Mouse (Mus musculus) intestine, embryonic 14.5 days (tissue): ENCODE measurements around the gene Gstcd. TPM values are rescaled to one million over a fixed set of nuclear protein-coding genes. Genes with fewer than 3 reads are reported as not detected.
A peak's percentile ranks its signal among the peaks of the same experiment; 100 is the strongest.

Source experiments
- ATAC-seq: fragments of 200-750 bp; cut with Nextera tagmentation; replicated peaks from 2 replicates; pipeline ENCODE4 v1.8.0; 2017; ENCODE audit warnings: low read depth, moderate number of reproducible peaks, moderate TSS enrichment, moderate library complexity; ENCODE audit not compliant: low FRiP score, low TSS enrichment
- DNase-seq: peaks from one replicate; pipeline ENCODE4 v3.0.0-alpha.2; 2018; ENCODE audit warnings: low spot score
- H3K27ac ChIP-seq: fragments of 300-500 bp; sonication (generic); 2 replicates; pipeline ENCODE4 v1.5.1; 2014; ENCODE audit warnings: low read depth, mild to moderate bottlenecking, control low read depth
- H3K27me3 ChIP-seq: fragments of 300-500 bp; sonication (generic); replicated peaks from 2 replicates; pipeline ENCODE4 v1.6.1; 2014; ENCODE audit warnings: low read length, control low read depth; ENCODE audit not compliant: control insufficient read depth, insufficient read depth
- H3K36me3 ChIP-seq: fragments of 300-500 bp; sonication (generic); 2 replicates; pipeline ENCODE4 v1.6.1; 2014; ENCODE audit warnings: low read length, control low read depth; ENCODE audit not compliant: control insufficient read depth, insufficient read depth
- H3K4me1 ChIP-seq: fragments of 300-500 bp; sonication (generic); replicated peaks from 2 replicates; pipeline ENCODE4 v1.6.1; 2014; ENCODE audit warnings: low read length, control low read depth, mixed read lengths; ENCODE audit not compliant: control insufficient read depth, insufficient read depth
- H3K4me2 ChIP-seq: fragments of 300-500 bp; sonication (generic); 2 replicates; pipeline ENCODE4 v1.6.1; 2014; ENCODE audit warnings: low read length
- H3K4me3 ChIP-seq: fragments of 300-500 bp; sonication (generic); 2 replicates; pipeline ENCODE4 v1.5.1; 2014; ENCODE audit warnings: low read depth, low read length, control low read depth, mixed read lengths
- H3K9ac ChIP-seq: fragments of 300-500 bp; sonication (generic); 2 replicates; pipeline ENCODE4 v1.6.1; 2014; ENCODE audit warnings: mild to moderate bottlenecking, low read length
- H3K9me3 ChIP-seq: fragments of 300-500 bp; sonication (generic); 2 replicates; pipeline ENCODE4 v1.6.1; 2016; ENCODE audit warnings: low read length, control low read depth; ENCODE audit not compliant: control insufficient read depth
- WGBS: fragments of 180-500 bp; shearing (Covaris S2); extraction: QIAGEN DNeasy Blood & Tissue Kit; methylation state at CpG from one replicate; pipeline ENCODE4 v1.1.7; 2014; 5-methylcytosine and 5-hydroxymethylcytosine counted together
- polyA plus RNA-seq: library from polyadenylated mRNA; unstranded; fragments of >200 nt; fragmentation: Nextera tagmentation; extraction: Ambion mirVana; gene quantifications from 2 replicates; pipeline ENCODE4 v1.2.1, GENCODE M21; 2014

Gstcd gene
- polyA plus RNA-seq, 1 experiment from 2014 or later = 10.7 TPM

DNA sequence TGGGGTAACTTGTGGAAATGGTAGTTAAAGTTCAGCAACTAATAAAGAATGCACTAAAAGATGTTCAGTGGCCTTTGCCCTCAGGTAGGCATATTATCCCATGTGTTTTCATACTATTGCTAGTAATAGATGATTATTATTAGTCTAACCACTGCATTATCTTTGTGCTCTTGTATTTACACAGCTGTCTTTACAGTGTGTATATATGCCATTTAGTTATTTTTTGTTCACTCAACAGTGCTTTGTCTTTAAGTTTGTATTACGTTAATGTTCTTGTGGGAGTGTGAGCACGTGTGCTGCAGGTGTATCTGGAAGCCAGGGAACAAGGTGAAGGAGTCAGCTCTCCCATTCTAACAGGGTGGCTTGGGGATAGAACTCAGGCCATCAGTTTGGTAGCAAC lies 7.1 kb upstream of the Gstcd start:
- H3K4me1 ChIP-seq = peaks cover 6% of the 10 kb centered on the region; the same call in 1 of the 2 replicates
- DNase-seq (no peak), ATAC-seq (no peak)
- no peak overlapping the region for H3K27ac ChIP-seq
- 92% methylated on average over 2 of the region's 2 CpGs for WGBS
- H3K9ac ChIP-seq = no peak overlapping the region
- H3K4me2 ChIP-seq = no peak overlapping the region
- H3K4me3 ChIP-seq = no peak overlapping the region
- peaks cover 68% of the 10 kb centered on the region for H3K36me3 ChIP-seq
- H3K27me3 ChIP-seq = no peaks in the 10 kb centered on the region
- no peaks in the 10 kb centered on the region for H3K9me3 ChIP-seq

- no peak overlapping the region for H3K4me3 ChIP-seq
- DNase-seq (no peak), ATAC-seq (no peak)
- no peaks in the 10 kb centered on the region for H3K27me3 ChIP-seq
- no peak overlapping the region for H3K27ac ChIP-seq
- H3K9me3 ChIP-seq = no peaks in the 10 kb centered on the region
- peaks cover 62% of the 10 kb centered on the region for H3K36me3 ChIP-seq
- WGBS = 89% methylated on average over 4 of the region's 4 CpGs
- H3K4me2 ChIP-seq = no peak overlapping the region
- peaks cover 8% of the 10 kb centered on the region; the same call in 1 of the 2 replicates for H3K4me1 ChIP-seq
- H3K9ac ChIP-seq = no peak overlapping the region
These were observed 6.5 kb upstream of the Gstcd start for GRCm38 (mm10) chr3:133098336-133098735.

- no peak overlapping the region for H3K27ac ChIP-seq
- no peak overlapping the region for H3K4me2 ChIP-seq
- WGBS = 96% methylated on average over 6 of the region's 6 CpGs
- DNase-seq (no peak), ATAC-seq (no peak)
- no peaks in the 10 kb centered on the region for H3K9me3 ChIP-seq
- H3K4me3 ChIP-seq = no peak overlapping the region
- H3K9ac ChIP-seq = no peak overlapping the region
- peaks cover 60% of the 10 kb centered on the region for H3K36me3 ChIP-seq
- H3K4me1 ChIP-seq = peaks cover 10% of the 10 kb centered on the region; the same call in 1 of the 2 replicates
- no peaks in the 10 kb centered on the region for H3K27me3 ChIP-seq
These were observed 6.1 kb upstream of the Gstcd start for GRCm38 (mm10) chr3:133097936-133098335.

DNA sequence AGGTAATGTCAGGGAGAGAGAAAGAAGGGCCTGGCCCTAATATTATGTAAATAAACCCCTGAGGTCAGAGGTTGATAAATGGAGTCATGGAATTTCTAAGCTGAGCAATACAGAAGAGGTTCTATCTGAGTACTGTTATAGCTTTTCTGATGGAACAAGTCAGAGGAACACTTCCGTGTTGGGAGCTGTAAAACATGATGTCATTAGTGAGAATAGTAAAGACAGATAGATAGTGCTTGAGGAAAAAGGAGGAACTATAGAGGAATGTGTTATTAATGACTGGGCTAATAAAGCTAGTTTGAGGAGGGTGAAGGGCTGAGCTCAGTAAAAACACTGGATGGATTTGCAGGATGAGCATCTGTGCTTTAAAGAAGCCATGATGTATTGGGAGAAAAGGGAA lies 2.5 kb upstream of the Gstcd start:
- Histone ChIP-seq H3K27ac (no peak overlapping the region), H3K9me3 (no peaks in the 10 kb centered on the region), H3K4me3 (no peak overlapping the region), H3K4me1 (peaks cover 22% of the 10 kb centered on the region), H3K4me2 (no peak overlapping the region), H3K36me3 (peaks cover 31% of the 10 kb centered on the region), H3K27me3 (no peaks in the 10 kb centered on the region), H3K9ac (no peak overlapping the region)
- WGBS = 23% methylated on average over 1 of the region's 1 CpGs
- ATAC-seq = no peak; the same call in 1 of the 2 replicates
- no peak for DNase-seq

DNA sequence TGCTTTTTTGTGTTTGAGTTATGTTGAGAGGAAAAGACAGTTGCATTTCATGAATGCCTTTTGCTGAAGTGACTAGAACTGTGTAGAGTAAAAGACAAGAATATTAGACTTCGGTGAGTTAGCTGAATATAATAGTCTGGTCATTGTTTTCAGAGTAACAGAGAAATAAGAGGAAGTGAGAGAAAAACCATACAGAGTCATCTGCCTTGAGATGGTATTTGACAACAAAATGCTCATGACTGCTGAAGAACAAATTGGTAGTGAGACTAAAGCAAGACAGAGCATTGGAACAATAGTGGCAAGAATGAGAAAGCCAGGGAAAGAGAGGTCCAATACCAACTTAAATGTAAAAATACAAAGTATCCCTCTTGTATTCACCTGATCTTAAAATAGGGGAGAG lies 1.1 kb upstream of the Gstcd start:
- Histone ChIP-seq H3K9ac (peak overlapping the region; percentile 98; the same call in 1 of the 2 replicates), H3K4me2 (peak overlapping the region; percentile 73), H3K4me1 (peaks cover 22% of the 10 kb centered on the region), H3K27ac (no peak overlapping the region), H3K9me3 (no peaks in the 10 kb centered on the region), H3K4me3 (peak overlapping the region; percentile 93), H3K27me3 (no peaks in the 10 kb centered on the region), H3K36me3 (peaks cover 20% of the 10 kb centered on the region)
- ATAC-seq = no peak
- WGBS = 73% methylated on average over 1 of the region's 1 CpGs
- no peak for DNase-seq

- H3K4me2 ChIP-seq = peak overlapping the region; percentile 73
- H3K9me3 ChIP-seq = no peaks in the 10 kb centered on the region
- WGBS = 0% methylated on average over 7 of the region's 7 CpGs
- H3K4me3 ChIP-seq = peak overlapping the region; percentile 93
- peak overlapping the region; percentile 100 for H3K27ac ChIP-seq
- ATAC-seq (no peak), DNase-seq (no peak)
- peaks cover 15% of the 10 kb centered on the region for H3K36me3 ChIP-seq
- peaks cover 22% of the 10 kb centered on the region for H3K4me1 ChIP-seq
- H3K9ac ChIP-seq = peak overlapping the region; percentile 98
- no peaks in the 10 kb centered on the region for H3K27me3 ChIP-seq
These were observed 531 bp upstream of the Gstcd start for GRCm38 (mm10) chr3:133092274-133092853.

DNA sequence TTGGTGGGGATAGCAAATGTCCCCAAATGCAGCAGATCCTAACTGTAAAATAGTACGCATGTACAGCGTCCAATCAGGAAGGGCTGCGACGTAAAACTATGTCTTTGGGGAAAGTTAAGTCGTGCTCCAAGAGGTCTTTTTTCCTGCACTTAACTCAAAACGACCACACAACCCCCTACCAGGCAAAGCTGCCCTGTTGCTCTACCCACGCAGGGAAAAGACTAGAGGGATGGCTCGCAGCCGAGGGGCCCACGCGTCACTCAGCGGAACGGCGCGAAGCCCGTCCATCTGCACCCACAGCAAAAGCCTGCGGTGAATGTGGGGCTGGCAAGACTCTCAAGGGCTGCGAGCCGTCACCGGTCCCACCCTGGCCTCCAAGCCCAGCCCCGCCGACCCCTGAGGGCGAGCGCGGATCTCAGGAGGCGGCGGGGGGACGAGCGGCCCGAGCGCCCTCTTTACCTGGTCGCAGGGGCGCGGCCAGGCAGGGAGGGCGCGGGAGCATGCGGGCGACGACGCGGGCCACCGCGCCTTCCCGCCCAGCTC lies 641 bp downstream of the Gstcd start:
- WGBS = under 1% methylated on average over 44 of the region's 44 CpGs
- peak overlapping the region; percentile 98 for H3K9ac ChIP-seq

GRCm38 (mm10) chr3:133090247-133091120 lies 1.3 kb downstream of the Gstcd start:
- peak overlapping the region; percentile 81 for H3K4me2 ChIP-seq
- H3K9me3 ChIP-seq = no peaks in the 10 kb centered on the region
- H3K27me3 ChIP-seq = no peaks in the 10 kb centered on the region
- peak overlapping the region; percentile 98 for H3K9ac ChIP-seq
- no peak for DNase-seq
- peak overlapping the region; percentile 93 for H3K4me3 ChIP-seq
- no peaks in the 10 kb centered on the region for H3K36me3 ChIP-seq
- no peak for ATAC-seq
- peaks cover 22% of the 10 kb centered on the region for H3K4me1 ChIP-seq
- peak overlapping the region; percentile 100 for H3K27ac ChIP-seq
- 8% methylated on average over 11 of the region's 11 CpGs for WGBS

More for the DNA sequence above, 641 bp downstream of the Gstcd start:
- peak overlapping the region; percentile 81 for H3K4me2 ChIP-seq
- peak overlapping the region; percentile 100 for H3K27ac ChIP-seq
- peak; percentile 91 for DNase-seq
- no peaks in the 10 kb centered on the region for H3K27me3 ChIP-seq
- H3K4me3 ChIP-seq = peak overlapping the region; percentile 93
- peak; percentile 86 for ATAC-seq
- no peaks in the 10 kb centered on the region for H3K9me3 ChIP-seq
- 0 out of 2 replicates have a peak, but pooled peaks cover 4% of the 10 kb centered on the region for H3K36me3 ChIP-seq
- peaks cover 22% of the 10 kb centered on the region for H3K4me1 ChIP-seq
